Mouse (Mus musculus) midbrain, embryonic 14.5 days (tissue): ENCODE measurements around the gene Glrx5. TPM values are rescaled to one million over a fixed set of nuclear protein-coding genes. Genes with fewer than 3 reads are reported as not detected.

ENCODE experiments used
- ATAC-seq: fragments of 200-750 bp; cut with Nextera tagmentation; 2 replicates; pipeline ENCODE4 v1.8.0; 2017; ENCODE audit warnings: moderate number of reproducible peaks, moderate library complexity; ENCODE audit not compliant: low FRiP score, low TSS enrichment
- DNase-seq: peaks from one replicate; pipeline ENCODE4 v3.0.0-alpha.2; 2015
- H3K27ac ChIP-seq: fragments of 300-500 bp; sonication (generic); replicated peaks from 2 replicates; pipeline ENCODE4 v1.5.1; 2014; ENCODE audit warnings: mild to moderate bottlenecking, low read depth, low read length, moderate library complexity
- H3K27me3 ChIP-seq: fragments of 300-500 bp; sonication (generic); 2 replicates; pipeline ENCODE4 v1.6.1; 2014; ENCODE audit warnings: low read length, control low read depth, mixed read lengths; ENCODE audit not compliant: control insufficient read depth, insufficient read depth
- H3K36me3 ChIP-seq: fragments of 300-500 bp; sonication (generic); 2 replicates; pipeline ENCODE4 v1.6.1; 2014; ENCODE audit warnings: low read length, control low read depth; ENCODE audit not compliant: control insufficient read depth, insufficient read depth
- H3K4me1 ChIP-seq: fragments of 300-500 bp; sonication (generic); 2 replicates; pipeline ENCODE4 v1.6.1; 2014; ENCODE audit warnings: mild to moderate bottlenecking, antibody characterized with exemption, low read length, control low read depth; ENCODE audit not compliant: control insufficient read depth, insufficient read depth
- H3K4me2 ChIP-seq: fragments of 300-500 bp; sonication (generic); 2 replicates; pipeline ENCODE4 v1.6.1; 2014; ENCODE audit warnings: mild to moderate bottlenecking, low read length, moderate library complexity
- H3K4me3 ChIP-seq: fragments of 300-500 bp; sonication (generic); replicated peaks from 2 replicates; pipeline ENCODE4 v1.5.1; 2014; ENCODE audit warnings: low read depth, low read length
- H3K9ac ChIP-seq: fragments of 300-500 bp; sonication (generic); replicated peaks from 2 replicates; pipeline ENCODE4 v1.6.1; 2014; ENCODE audit warnings: mild to moderate bottlenecking, low read length, moderate library complexity
- H3K9me3 ChIP-seq: fragments of 300-500 bp; sonication (generic); 2 replicates; pipeline ENCODE4 v1.6.1; 2016; ENCODE audit warnings: low read length, control low read depth, mixed read lengths; ENCODE audit not compliant: control insufficient read depth
- WGBS: fragments of 180-500 bp; shearing (Covaris S2); extraction: QIAGEN DNeasy Blood & Tissue Kit; methylation state at CpG from one replicate; pipeline ENCODE4 v1.1.7; 2014; 5-methylcytosine and 5-hydroxymethylcytosine counted together
- polyA plus RNA-seq: library from polyadenylated mRNA; unstranded; fragments of >200 nt; fragmentation: Nextera tagmentation; extraction: Ambion mirVana; gene quantifications from 2 replicates; pipeline ENCODE4 v1.2.1, GENCODE M21; 2014

Gene Glrx5
- polyA plus RNA-seq, 1 experiment from 2014 or later, result 175 TPM

DNA sequence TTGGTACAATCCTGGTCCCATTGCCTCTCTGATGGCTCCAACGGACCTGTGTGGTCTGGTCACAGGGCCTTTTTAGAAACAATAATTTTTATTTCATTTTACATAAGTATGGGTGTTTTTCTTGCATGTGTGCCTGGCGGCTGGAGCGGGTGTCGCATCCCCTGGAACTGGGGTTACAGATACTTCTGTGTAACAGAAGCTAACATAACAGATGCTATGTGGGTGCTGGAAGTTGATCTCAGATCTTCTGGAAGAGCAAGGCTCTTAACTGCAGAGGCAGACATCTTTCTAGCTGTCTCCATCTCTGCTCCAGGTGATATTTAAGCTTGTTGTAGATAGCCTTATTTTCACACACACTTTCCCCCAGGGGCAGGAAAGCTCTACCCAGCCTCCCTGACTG, 31.7 kb downstream of the Glrx5 start:
- H3K27me3 ChIP-seq, result no peaks in the 10 kb centered on the region
- H3K27ac ChIP-seq, result peak overlapping the region; percentile 68
- WGBS, result 89% methylated on average over 4 of the region's 4 CpGs
- DNase-seq (no peak), ATAC-seq (no peak)
- no peak overlapping the region for H3K4me3 ChIP-seq
- no peaks in the 10 kb centered on the region for H3K36me3 ChIP-seq
- peaks cover 7% of the 10 kb centered on the region; the same call in 1 of the 2 replicates for H3K4me1 ChIP-seq
- no peak overlapping the region for H3K4me2 ChIP-seq
- H3K9ac ChIP-seq, result no peak overlapping the region
- no peaks in the 10 kb centered on the region for H3K9me3 ChIP-seq

GRCm38 (mm10) chr12:105065119-105065518, 32.6 kb downstream of the Glrx5 start:
- no peaks in the 10 kb centered on the region for H3K36me3 ChIP-seq
- DNase-seq, result no peak
- no peak overlapping the region for H3K4me3 ChIP-seq
- H3K9me3 ChIP-seq, result no peaks in the 10 kb centered on the region
- no peak for ATAC-seq
- H3K4me1 ChIP-seq, result peaks cover 7% of the 10 kb centered on the region; the same call in 1 of the 2 replicates
- no peaks in the 10 kb centered on the region for H3K27me3 ChIP-seq
- no peak overlapping the region for H3K4me2 ChIP-seq
- H3K27ac ChIP-seq, result no peak overlapping the region
- H3K9ac ChIP-seq, result no peak overlapping the region
- 92% methylated on average over 7 of the region's 7 CpGs for WGBS

DNA sequence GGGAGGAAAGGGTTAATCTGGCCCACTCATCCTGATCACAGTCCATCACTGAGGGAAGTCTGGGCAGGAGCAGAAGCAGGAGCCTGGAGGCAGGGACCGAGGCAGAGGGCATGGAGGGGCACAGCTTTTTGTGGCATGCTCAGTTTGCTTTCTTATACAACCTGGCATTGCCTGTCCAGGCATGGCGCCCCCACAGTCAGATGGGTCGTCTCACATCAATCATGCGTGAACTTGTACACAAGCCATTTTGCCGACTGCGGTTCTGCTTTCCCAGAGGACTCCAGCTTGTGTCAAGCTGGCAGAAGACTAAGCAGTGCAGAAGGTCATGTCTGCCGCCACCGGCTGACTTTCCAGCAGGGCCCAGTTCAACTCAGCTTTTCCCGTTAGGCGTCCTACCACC, 34.0 kb downstream of the Glrx5 start:
- Histone ChIP-seq H3K9me3 (no peaks in the 10 kb centered on the region), H3K27ac (no peak overlapping the region), H3K9ac (no peak overlapping the region), H3K4me1 (peaks cover 7% of the 10 kb centered on the region; the same call in 1 of the 2 replicates), H3K36me3 (no peaks in the 10 kb centered on the region), H3K4me2 (no peak overlapping the region), H3K4me3 (no peak overlapping the region), H3K27me3 (no peaks in the 10 kb centered on the region)
- no peak for DNase-seq
- no peak for ATAC-seq
- 66% methylated on average over 10 of the region's 10 CpGs for WGBS

DNA sequence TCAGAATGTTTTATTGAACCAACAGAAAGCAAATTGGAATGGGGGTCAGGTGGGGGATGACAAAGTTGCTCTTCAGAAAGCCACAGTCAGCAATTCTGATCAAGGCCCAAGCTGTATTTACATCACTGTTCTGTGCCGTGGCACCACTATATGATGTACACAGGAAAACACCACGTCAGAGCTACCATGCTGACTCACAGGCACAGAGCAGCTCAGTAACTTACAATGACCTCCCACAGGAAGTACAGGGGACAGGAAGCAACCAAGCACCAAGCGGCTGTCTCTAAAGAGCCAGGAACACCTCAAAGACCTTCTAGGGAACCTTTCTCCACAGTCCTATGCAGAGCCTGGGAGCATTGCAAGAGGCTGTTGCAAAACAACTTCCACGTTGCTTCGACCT, 36.4 kb downstream of the Glrx5 start:
- Histone ChIP-seq H3K36me3 (no peaks in the 10 kb centered on the region), H3K27me3 (no peaks in the 10 kb centered on the region), H3K9me3 (no peaks in the 10 kb centered on the region), H3K27ac (no peak overlapping the region), H3K4me3 (no peak overlapping the region), H3K9ac (no peak overlapping the region), H3K4me2 (no peak overlapping the region), H3K4me1 (0 out of 2 replicates have a peak, but pooled peaks cover under 1% of the 10 kb centered on the region)
- no peak for DNase-seq
- 84% methylated on average over 5 of the region's 5 CpGs for WGBS
- ATAC-seq, result no peak

- Histone ChIP-seq H3K36me3 (no peaks in the 10 kb centered on the region), H3K4me3 (no peak overlapping the region), H3K27ac (no peak overlapping the region), H3K9me3 (no peaks in the 10 kb centered on the region), H3K27me3 (no peaks in the 10 kb centered on the region), H3K9ac (no peak overlapping the region), H3K4me2 (no peak overlapping the region), H3K4me1 (peaks cover 8% of the 10 kb centered on the region)
- DNase-seq (peak; percentile 78), ATAC-seq (no peak)
- WGBS, result 37% methylated on average over 9 of the region's 9 CpGs
Measured at GRCm38 (mm10) chr12:105073708-105074107, 41.2 kb downstream of the Glrx5 start.

DNA sequence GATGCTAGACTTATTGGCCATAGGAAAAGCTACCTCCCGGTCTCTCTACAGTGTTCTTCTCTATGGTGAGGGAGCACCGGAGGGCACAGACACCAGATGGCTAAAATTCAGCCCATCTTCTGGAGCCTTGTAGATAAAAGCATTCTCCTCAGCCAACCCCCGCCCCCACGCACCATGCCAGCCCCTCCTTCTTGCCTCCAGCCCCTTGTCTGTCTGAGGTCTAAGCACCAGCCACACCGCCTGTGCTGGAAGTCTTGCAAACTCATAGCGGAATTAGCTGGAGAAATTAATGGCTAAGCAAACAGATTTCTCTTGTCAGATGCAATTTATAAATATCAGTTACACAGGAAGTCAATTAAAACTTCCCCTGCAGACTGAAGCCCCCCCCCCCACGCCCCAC, 43.0 kb downstream of the Glrx5 start:
- ATAC-seq, result no peak
- H3K9me3 ChIP-seq, result no peaks in the 10 kb centered on the region
- no peak overlapping the region for H3K4me3 ChIP-seq
- peaks cover 8% of the 10 kb centered on the region for H3K4me1 ChIP-seq
- no peaks in the 10 kb centered on the region for H3K27me3 ChIP-seq
- DNase-seq, result peak; percentile 38
- H3K9ac ChIP-seq, result no peak overlapping the region
- H3K27ac ChIP-seq, result peak overlapping the region; percentile 41; the same call in 1 of the 2 replicates
- H3K36me3 ChIP-seq, result no peaks in the 10 kb centered on the region
- H3K4me2 ChIP-seq, result no peak overlapping the region
- WGBS, result 58% methylated on average over 7 of the region's 7 CpGs

DNA sequence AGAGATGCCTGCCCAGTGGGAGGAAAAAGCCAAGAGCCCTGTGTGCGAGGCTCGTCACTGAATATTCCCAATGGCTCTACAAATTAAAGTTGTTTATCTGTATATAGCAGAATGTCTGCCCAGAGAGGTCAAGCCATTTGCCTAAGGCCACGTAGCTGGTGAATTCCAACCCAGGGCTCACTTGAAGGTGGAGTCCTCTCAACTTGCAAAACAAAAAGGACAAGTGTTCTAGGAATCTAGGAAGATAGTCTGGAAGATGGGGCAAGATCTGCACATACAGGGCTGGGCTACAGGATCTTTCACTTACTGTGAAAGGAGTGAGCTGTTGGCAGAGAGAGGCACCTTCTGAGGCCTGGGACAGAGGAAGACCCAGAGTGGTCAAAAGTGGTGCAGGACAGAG, 44.0 kb downstream of the Glrx5 start:
- Histone ChIP-seq H3K27me3 (no peaks in the 10 kb centered on the region), H3K9me3 (no peaks in the 10 kb centered on the region), H3K4me2 (no peak overlapping the region), H3K36me3 (no peaks in the 10 kb centered on the region), H3K4me3 (no peak overlapping the region), H3K27ac (0 out of 2 replicates have a peak overlapping the region, but pooled peaks have one; percentile 17), H3K4me1 (peaks cover 8% of the 10 kb centered on the region), H3K9ac (no peak overlapping the region)
- whole genome bisulfite sequencing, result 85% methylated on average over 3 of the region's 3 CpGs
- DNase-seq, result no peak
- ATAC-seq, result no peak

DNA sequence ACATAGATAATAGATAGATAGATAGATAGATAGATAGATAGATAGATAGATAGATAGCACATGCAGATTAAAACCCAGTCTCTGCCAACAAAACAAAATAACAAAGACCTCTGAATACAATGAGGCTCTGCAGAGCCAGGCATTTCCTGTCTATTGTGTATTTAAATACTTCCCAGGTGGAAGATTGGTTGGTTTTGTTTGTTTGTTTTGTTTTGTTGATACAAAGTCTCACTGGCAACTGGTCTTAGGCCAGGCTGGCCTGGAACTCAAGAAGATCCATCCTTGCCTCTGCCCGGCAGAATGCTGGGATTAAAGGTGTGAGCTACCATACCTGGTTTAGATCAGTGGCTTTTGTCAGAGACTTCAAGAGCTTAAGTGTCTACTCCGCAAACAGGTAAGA, 44.7 kb downstream of the Glrx5 start:
- H3K27me3 ChIP-seq, result no peaks in the 10 kb centered on the region
- 96% methylated on average over 2 of the region's 2 CpGs for WGBS
- no peak for DNase-seq

GRCm38 (mm10) chr12:105084171-105084570, 51.7 kb downstream of the Glrx5 start:
- WGBS, result 73% methylated on average over 5 of the region's 5 CpGs
- DNase-seq, result no peak
- Histone ChIP-seq H3K4me3 (no peak overlapping the region), H3K36me3 (no peaks in the 10 kb centered on the region), H3K27me3 (no peaks in the 10 kb centered on the region), H3K4me1 (no peaks in the 10 kb centered on the region), H3K9me3 (no peaks in the 10 kb centered on the region), H3K27ac (no peak overlapping the region), H3K9ac (no peak overlapping the region), H3K4me2 (no peak overlapping the region)
- ATAC-seq, result no peak

More for the DNA sequence above, 44.7 kb downstream of the Glrx5 start:
- H3K9ac ChIP-seq, result no peak overlapping the region
- no peaks in the 10 kb centered on the region for H3K36me3 ChIP-seq
- no peaks in the 10 kb centered on the region for H3K9me3 ChIP-seq
- H3K4me1 ChIP-seq, result peaks cover 8% of the 10 kb centered on the region
- no peak overlapping the region for H3K27ac ChIP-seq
- H3K4me3 ChIP-seq, result no peak overlapping the region
- no peak overlapping the region for H3K4me2 ChIP-seq
- no peak for ATAC-seq
